Comparison of ENCODE assay signal across 12 mouse cellular contexts in the genomic region with DNA sequence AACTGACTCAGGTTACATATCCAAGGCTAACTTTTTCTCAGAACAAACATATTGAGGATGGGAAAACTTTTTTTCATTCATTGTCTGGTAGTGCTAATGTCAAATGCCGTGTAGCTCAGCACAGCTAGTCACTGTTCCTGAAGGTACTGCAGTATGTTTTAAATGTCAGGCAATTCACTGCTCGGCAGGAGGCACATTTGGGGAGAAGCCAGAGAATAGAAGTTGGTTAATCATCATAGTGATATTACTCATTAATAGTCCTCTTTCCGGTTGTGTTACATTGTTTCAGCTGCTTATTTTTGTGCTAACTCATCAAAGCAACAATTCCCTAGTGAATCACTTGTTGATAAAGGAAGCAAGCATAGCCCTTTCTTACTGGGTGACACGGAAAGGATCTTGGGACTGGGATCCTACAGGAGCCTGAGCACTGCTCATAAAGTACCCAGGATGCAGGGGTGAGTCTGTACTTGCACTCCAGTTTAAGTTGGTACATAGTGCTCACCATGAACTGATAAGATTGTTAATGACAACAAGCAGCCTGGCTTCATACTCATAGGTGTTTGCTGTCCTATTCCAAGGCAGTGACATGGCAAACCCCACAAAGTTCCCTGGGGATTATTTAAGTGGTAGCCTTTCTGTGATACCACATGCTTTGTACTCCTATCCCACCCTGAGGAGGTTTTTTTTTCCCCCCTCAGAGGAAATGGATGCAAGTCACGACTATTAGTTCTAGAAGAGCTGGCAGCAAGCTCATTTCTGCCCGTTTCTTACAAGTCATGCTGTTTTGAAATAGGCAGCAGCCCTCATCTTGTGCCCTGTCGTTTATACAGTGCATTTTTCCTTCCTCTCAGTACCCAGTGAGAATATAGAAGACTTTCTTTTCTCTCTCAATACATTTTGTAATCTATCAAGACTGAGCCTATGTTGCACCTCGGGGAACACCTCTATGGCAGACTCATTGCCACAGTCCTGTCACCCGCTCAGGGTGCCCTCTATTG.
DNase-seq lines count a peak whose midpoint lies in the region; ATAC-seq and TF ChIP-seq lines count a peak whose summit lies in the region.
"Had no signal": no experiment of that assay in that cellular context is flagged by ENCODE, and none has a peak within 500 bp of the region (broad histone marks: within the 10 kb centered on the region; RNA-seq: fewer than 3 reads in every experiment).

No protein-coding gene starts in this region.

- H3K27ac ChIP-seq in hindbrain, embryonic 14.5 days: no peak overlapping the region
- no peak overlapping the region for H3K27ac ChIP-seq in hindbrain, embryonic 12.5 days
- no peak overlapping the region for H3K27ac ChIP-seq in liver, postnatal 0 days (ENCODE audit: low read depth)
- no peak overlapping the region for H3K27ac ChIP-seq in midbrain, postnatal 0 days (ENCODE audit: low read depth, low read length)
- H3K27ac ChIP-seq: liver, embryonic 12.5 days had no signal

- TF ChIP-seq EP300 in liver, postnatal 0 days (IDR thresholded peaks at IDR 0.05; ENCODE audit: low read depth): no peak

- no peak overlapping the region for H3K9ac ChIP-seq in hindbrain, embryonic 14.5 days
- H3K9ac ChIP-seq in hindbrain, embryonic 12.5 days: no peak overlapping the region
- no peak overlapping the region for H3K9ac ChIP-seq in liver, postnatal 0 days (replicated peaks)
- no peak overlapping the region for H3K9ac ChIP-seq in midbrain, postnatal 0 days (replicated peaks; ENCODE audit: low read length, poor library complexity, severe bottlenecking)
- H3K9ac ChIP-seq: liver, embryonic 12.5 days had no signal

- H3K4me1 ChIP-seq in hindbrain, embryonic 14.5 days (replicated peaks; ENCODE audit: control insufficient read depth, insufficient read depth, low read length): peaks cover 15% of the 10 kb centered on the region; the same call in 1 of the 2 replicates
- peaks cover 5% of the 10 kb centered on the region; the same call in 1 of the 2 replicates for H3K4me1 ChIP-seq in hindbrain, embryonic 12.5 days
- 0 out of 2 replicates have a peak, but pooled peaks cover 5% of the 10 kb centered on the region for H3K4me1 ChIP-seq in liver, postnatal 0 days (ENCODE audit: insufficient read depth)
- H3K4me1 ChIP-seq in midbrain, postnatal 0 days (ENCODE audit: insufficient read depth, low read length): 0 out of 2 replicates have a peak, but pooled peaks cover 4% of the 10 kb centered on the region
- H3K4me1 ChIP-seq: liver, embryonic 12.5 days had no signal

- H3K9me3 ChIP-seq in hindbrain, embryonic 14.5 days (ENCODE audit: control insufficient read depth, low read length): no peaks in the 10 kb centered on the region
- H3K9me3 ChIP-seq in hindbrain, embryonic 12.5 days (replicated peaks): no peaks in the 10 kb centered on the region
- H3K9me3 ChIP-seq in liver, postnatal 0 days (ENCODE audit: low read length): no peaks in the 10 kb centered on the region
- H3K9me3 ChIP-seq in midbrain, postnatal 0 days (ENCODE audit: low read length): no peaks in the 10 kb centered on the region
- H3K9me3 ChIP-seq: liver, embryonic 12.5 days had no signal

- H3K27me3 ChIP-seq in hindbrain, embryonic 14.5 days (ENCODE audit: control insufficient read depth, insufficient read depth, low read length): no peaks in the 10 kb centered on the region
- H3K27me3 ChIP-seq in hindbrain, embryonic 12.5 days: no peaks in the 10 kb centered on the region
- H3K27me3 ChIP-seq in liver, postnatal 0 days (ENCODE audit: insufficient read depth, low read length): no peaks in the 10 kb centered on the region
- no peaks in the 10 kb centered on the region for H3K27me3 ChIP-seq in midbrain, postnatal 0 days (ENCODE audit: insufficient read depth, low read length)
- H3K27me3 ChIP-seq: CH12.LX; liver, embryonic 12.5 days had no signal

- no peak overlapping the region for H3K4me2 ChIP-seq in hindbrain, embryonic 14.5 days (replicated peaks)
- H3K4me2 ChIP-seq in hindbrain, embryonic 12.5 days (replicated peaks): no peak overlapping the region
- H3K4me2 ChIP-seq in liver, postnatal 0 days (ENCODE audit: low read depth, low read length): no peak overlapping the region
- no peak overlapping the region for H3K4me2 ChIP-seq in midbrain, postnatal 0 days (ENCODE audit: low read depth, low read length, poor library complexity, severe bottlenecking)
- H3K4me2 ChIP-seq: liver, embryonic 12.5 days had no signal

- TF ChIP-seq CTCF in liver, postnatal 0 days (IDR thresholded peaks at IDR 0.05; ENCODE audit: low read depth): no peak
- no peak for TF ChIP-seq CTCF in midbrain, postnatal 0 days (IDR thresholded peaks at IDR 0.05)

- H3K4me3 ChIP-seq in hindbrain, embryonic 14.5 days (replicated peaks; ENCODE audit: low read length): no peak overlapping the region
- no peak overlapping the region for H3K4me3 ChIP-seq in hindbrain, embryonic 12.5 days
- H3K4me3 ChIP-seq in liver, postnatal 0 days (ENCODE audit: low read depth, low read length): no peak overlapping the region
- H3K4me3 ChIP-seq in midbrain, postnatal 0 days (ENCODE audit: low read depth, low read length): no peak overlapping the region
- H3K4me3 ChIP-seq: liver, embryonic 12.5 days had no signal

- ATAC-seq in hindbrain, embryonic 14.5 days (ENCODE audit: low FRiP score): 0 out of 2 replicates have a peak, but pooled peaks have one; percentile 13
- no peak for ATAC-seq in hindbrain, embryonic 12.5 days (ENCODE audit: low FRiP score)
- peak; percentile 50 for ATAC-seq in liver, postnatal 0 days
- peak; percentile 70 for ATAC-seq in megakaryocyte, adult 5-6 weeks (ENCODE audit: poor library complexity, severe bottlenecking)
- ATAC-seq in midbrain, postnatal 0 days (ENCODE audit: low FRiP score): no peak
- ATAC-seq: liver, embryonic 12.5 days had no signal

- DNase-seq in hindbrain, embryonic 14.5 days (ENCODE audit: low spot score): no peak
- no peak for DNase-seq in liver, postnatal 0 days
- DNase-seq in liver: no peak
- DNase-seq in brain, adult 2 months (ENCODE audit: low read depth, low spot score): peak; percentile 68
- no peak for DNase-seq in midbrain, postnatal 0 days (ENCODE audit: low spot score)
- no peak for DNase-seq in adipocyte (ENCODE audit: low spot score)
- DNase-seq: cerebellum, postnatal 10 days; spleen, adult 18-20 months had no signal

- WGBS in hindbrain, embryonic 14.5 days: 59% methylated on average over 9 of the region's 9 CpGs
- WGBS in hindbrain, embryonic 12.5 days: 65% methylated on average over 9 of the region's 9 CpGs
- 57% methylated on average over 9 of the region's 9 CpGs for WGBS in liver, postnatal 0 days (ENCODE audit: insufficient replicate concordance)
- WGBS in midbrain, postnatal 0 days: 67% methylated on average over 9 of the region's 9 CpGs

- no peaks in the 10 kb centered on the region for H3K36me3 ChIP-seq in hindbrain, embryonic 14.5 days (replicated peaks; ENCODE audit: control insufficient read depth, insufficient read depth)
- no peaks in the 10 kb centered on the region for H3K36me3 ChIP-seq in hindbrain, embryonic 12.5 days
- no peaks in the 10 kb centered on the region for H3K36me3 ChIP-seq in liver, postnatal 0 days (replicated peaks; ENCODE audit: insufficient read depth, low read length)
- no peaks in the 10 kb centered on the region for H3K36me3 ChIP-seq in midbrain, postnatal 0 days (ENCODE audit: insufficient read depth, low read length)
- H3K36me3 ChIP-seq: liver, embryonic 12.5 days had no signal

Comparison
In these comparisons a context has a peak if more than half of its experiments do, and no peak if none do; other contexts are left out.
1. ATAC-seq: peak in hindbrain, embryonic 14.5 days (single experiment), liver, postnatal 0 days (single experiment) and megakaryocyte, adult 5-6 weeks (single experiment); none in hindbrain, embryonic 12.5 days (single experiment) and midbrain, postnatal 0 days (single experiment).